Mouse (Mus musculus) hindbrain, embryonic 16.5 days (tissue): ENCODE results near the gene Gtpbp2. TPM values are rescaled to one million over a fixed set of nuclear protein-coding genes. Genes with fewer than 3 reads are reported as not detected.

Source experiments
- polyA plus RNA-seq: library from polyadenylated mRNA; unstranded; fragments of >200 nt; fragmentation: Nextera tagmentation; extraction: Ambion mirVana; gene quantifications from 2 replicates; pipeline ENCODE4 v1.2.1, GENCODE M21; 2015

The Gtpbp2 gene
- polyA plus RNA-seq, 1 experiment from 2014 or later, result 41.0 TPM

Other genes starting within 250 kb of the Gtpbp2 start
- gene Vegfa, start 128.7 kb upstream of the Gtpbp2 start, polyA plus RNA-seq, result 3.7 and 3.8 TPM in 2 replicates
- 152 and 163 TPM in 2 replicates for gene Mrps18a, start 50.0 kb upstream of the Gtpbp2 start, polyA plus RNA-seq
- gene Rsph9, start 16.8 kb upstream of the Gtpbp2 start, polyA plus RNA-seq, result 54.8 and 62.7 TPM in 2 replicates
- gene Mad2l1bp, start 7.5 kb upstream of the Gtpbp2 start, polyA plus RNA-seq, result 22.1 and 23.0 TPM in 2 replicates
- gene Polh, start 41.6 kb downstream of the Gtpbp2 start, polyA plus RNA-seq, result 6.2 and 8.4 TPM in 2 replicates
- gene Xpo5, start 41.8 kb downstream of the Gtpbp2 start, polyA plus RNA-seq, result 29.0 and 35.7 TPM in 2 replicates
- 72.4 and 76.6 TPM in 2 replicates for gene Polr1c, start 87.0 kb downstream of the Gtpbp2 start, polyA plus RNA-seq
- 101 and 105 TPM in 2 replicates for gene Yipf3, start 87.0 kb downstream of the Gtpbp2 start, polyA plus RNA-seq
- 19.1 and 23.8 TPM in 2 replicates for gene Lrrc73, start 92.5 kb downstream of the Gtpbp2 start, polyA plus RNA-seq
- gene Tjap1, start 122.0 kb downstream of the Gtpbp2 start, polyA plus RNA-seq, result 26.7 and 32.1 TPM in 2 replicates
- gene Dlk2, start 136.4 kb downstream of the Gtpbp2 start, polyA plus RNA-seq, result 25.3 and 26.8 TPM in 2 replicates
- 9.2 and 9.3 TPM in 2 replicates for gene Abcc10, start 167.3 kb downstream of the Gtpbp2 start, polyA plus RNA-seq
- 10.2 and 11.8 TPM in 2 replicates for gene Zfp318, start 222.7 kb downstream of the Gtpbp2 start, polyA plus RNA-seq